Comparison of ENCODE assay signal across 23 mouse cellular contexts in genomic region chr5:119781375-119781774, GRCm38 (mm10). TPM values are rescaled to one million over a fixed set of nuclear protein-coding genes. Genes with fewer than 3 reads are reported as not detected.
DNase-seq lines count a peak whose midpoint lies in the region; ATAC-seq and TF ChIP-seq lines count a peak whose summit lies in the region.
"Had no signal": no experiment of that assay in that cellular context is flagged by ENCODE, and none has a peak within 500 bp of the region (broad histone marks: within the 10 kb centered on the region; RNA-seq: fewer than 3 reads in every experiment).

No protein-coding gene starts in this region.

- no peak for TF ChIP-seq CTCF in lung, postnatal 0 days (IDR thresholded peaks at IDR 0.05)

- WGBS in lung, embryonic 15.5 days: 29% methylated on average over 5 of the region's 5 CpGs
- 23% methylated on average over 5 of the region's 5 CpGs for WGBS in lung, postnatal 0 days

- H3K9ac ChIP-seq in lung, embryonic 15.5 days: no peak overlapping the region
- no peak overlapping the region for H3K9ac ChIP-seq in lung, postnatal 0 days (replicated peaks; ENCODE audit: low read depth)
- H3K9ac ChIP-seq: embryonic facial prominence, embryonic 12.5 days; forebrain, embryonic 12.5 days; heart, embryonic 12.5 days; hindbrain, embryonic 15.5 days had no signal

- H3K4me3 ChIP-seq in lung, embryonic 15.5 days: no peak overlapping the region
- H3K4me3 ChIP-seq in lung, postnatal 0 days (ENCODE audit: low read depth, low read length): no peak overlapping the region
- H3K4me3 ChIP-seq: embryonic facial prominence, embryonic 12.5 days; forebrain, embryonic 12.5 days; heart, adult 2 months; heart, embryonic 12.5 days; hindbrain, embryonic 15.5 days had no signal

- DNase-seq in heart, adult 11 months: peak; percentile 83
- DNase-seq in heart, adult 8-10 months (ENCODE audit: low spot score): no peak
- DNase-seq in lung, adult 18-20 months: no peak
- peak; percentile 81 for DNase-seq in lung, postnatal 0 days (ENCODE audit: low spot score)
- peak; percentile 63 for DNase-seq in lung, postnatal 36 days
- DNase-seq in cerebellum, adult 18-20 months: no peak
- DNase-seq in layer of hippocampus, adult 18-20 months (ENCODE audit: low spot score in 2 of 2): no peak
- DNase-seq: adrenal gland, postnatal 14 days; B cell, adult 2 months; cerebellum, adult 8-10 months; gastrocnemius, postnatal 10 days; heart, adult 2 months had no signal

- no peaks in the 10 kb centered on the region for H3K36me3 ChIP-seq in lung, embryonic 15.5 days
- no peaks in the 10 kb centered on the region for H3K36me3 ChIP-seq in lung, postnatal 0 days (ENCODE audit: insufficient read depth, low read length)
- H3K36me3 ChIP-seq: embryonic facial prominence, embryonic 12.5 days; forebrain, embryonic 12.5 days; G1E; heart, embryonic 12.5 days; hindbrain, embryonic 15.5 days had no signal

- H3K9me3 ChIP-seq in lung, embryonic 15.5 days: no peaks in the 10 kb centered on the region
- H3K9me3 ChIP-seq in lung, postnatal 0 days (ENCODE audit: low read length): no peaks in the 10 kb centered on the region
- H3K9me3 ChIP-seq: embryonic facial prominence, embryonic 12.5 days; forebrain, embryonic 12.5 days; hindbrain, embryonic 15.5 days had no signal

- peaks cover 35% of the 10 kb centered on the region for H3K4me1 ChIP-seq in lung, embryonic 15.5 days
- no peaks in the 10 kb centered on the region for H3K4me1 ChIP-seq in lung, postnatal 0 days (ENCODE audit: insufficient read depth, low read depth, low read length)
- H3K4me1 ChIP-seq: embryonic facial prominence, embryonic 12.5 days; forebrain, embryonic 12.5 days; heart, embryonic 12.5 days; hindbrain, embryonic 15.5 days had no signal

- ATAC-seq in lung, embryonic 15.5 days (ENCODE audit: borderline replicate concordance, extremely low read depth, low FRiP score, low TSS enrichment): peak; percentile 61; the same call in 1 of the 2 replicates
- no peak for ATAC-seq in lung, postnatal 0 days
- ATAC-seq: CD4-positive, CD25-positive, alpha-beta regulatory T cell, adult 4 months; forebrain, embryonic 16.5 days had no signal

- 0 out of 2 replicates have a peak, but pooled peaks cover 3% of the 10 kb centered on the region for H3K27me3 ChIP-seq in lung, embryonic 15.5 days
- no peaks in the 10 kb centered on the region for H3K27me3 ChIP-seq in lung, postnatal 0 days (replicated peaks; ENCODE audit: insufficient read depth, low read length)
- H3K27me3 ChIP-seq: hindbrain, embryonic 15.5 days had no signal

- no peak overlapping the region for H3K4me2 ChIP-seq in lung, embryonic 15.5 days
- H3K4me2 ChIP-seq in lung, postnatal 0 days (replicated peaks; ENCODE audit: low read depth, low read length): no peak overlapping the region
- H3K4me2 ChIP-seq: embryonic facial prominence, embryonic 12.5 days; forebrain, embryonic 12.5 days; heart, embryonic 12.5 days; hindbrain, embryonic 15.5 days had no signal

- TF ChIP-seq EP300 in lung, postnatal 0 days (IDR thresholded peaks at IDR 0.05): no peak

- 0 out of 2 replicates have a peak overlapping the region, but pooled peaks have one; percentile 20 for H3K27ac ChIP-seq in lung, embryonic 15.5 days
- H3K27ac ChIP-seq in lung, postnatal 0 days (ENCODE audit: low read length): no peak overlapping the region
- H3K27ac ChIP-seq: embryonic facial prominence, embryonic 12.5 days; forebrain, embryonic 12.5 days; heart, adult 2 months; hindbrain, embryonic 15.5 days had no signal

RNA-seq across cellular contexts. Expression of gene Tbx5, which starts 51.1 kb away (rescaled TPM):
- total RNA-seq in heart, adult 8-10 months (2022): 10 to 100 TPM; 22.5 to 44.9 (median 33.8) TPM
- polyA plus RNA-seq in lung, embryonic 15.5 days (2015; fragmentation: Nextera tagmentation; extraction: Ambion mirVana): 50.1 and 55.7 TPM in 2 replicates
- polyA plus RNA-seq in lung, postnatal 0 days (2015; fragmentation: Nextera tagmentation; extraction: Ambion mirVana): 25.3 and 26.7 TPM in 2 replicates
- not detected for total RNA-seq in layer of hippocampus, adult 18-20 months (2021)
- polyA plus RNA-seq: CD4-positive, CD25-positive, alpha-beta regulatory T cell, adult 4 months; cortical plate, adult 2 months; forebrain, embryonic 16.5 days; frontal cortex, adult 2 months; G1E; hindbrain, embryonic 11.5 days had no signal

Comparison
In these comparisons a context has a peak if more than half of its experiments do, and no peak if none do; other contexts are left out.
1. DNase-seq: peak in heart, adult 11 months (single experiment), lung, postnatal 0 days (single experiment) and lung, postnatal 36 days (single experiment); none in heart, adult 8-10 months (single experiment), lung, adult 18-20 months (0 of 2), cerebellum, adult 18-20 months (0 of 2) and layer of hippocampus, adult 18-20 months (0 of 2).
2. RNA of gene Tbx5, which starts 51.1 kb away (total RNA-seq): 22.5 to 44.9 TPM in heart, adult 8-10 months; not detected in layer of hippocampus, adult 18-20 months; every median in the first group is over 10 times any median in the second.